Mouse (Mus musculus) midbrain, embryonic 12.5 days (tissue): ENCODE measurements around the gene Fcer2a. TPM values are rescaled to one million over a fixed set of nuclear protein-coding genes. Genes with fewer than 3 reads are reported as not detected.

Source experiments
- ATAC-seq: fragments of 200-750 bp; cut with Nextera tagmentation; 2 replicates; pipeline ENCODE4 v1.8.0; 2017; ENCODE audit warnings: low read depth, moderate TSS enrichment, moderate library complexity; ENCODE audit not compliant: low FRiP score
- H3K27ac ChIP-seq: fragments of 300-500 bp; sonication (generic); replicated peaks from 2 replicates; pipeline ENCODE4 v1.5.1; 2016; ENCODE audit warnings: mild to moderate bottlenecking
- H3K27me3 ChIP-seq: fragments of 300-500 bp; sonication (generic); 2 replicates; pipeline ENCODE4 v1.6.1; 2016; ENCODE audit warnings: mild to moderate bottlenecking
- H3K36me3 ChIP-seq: fragments of 300-500 bp; sonication (generic); 2 replicates; pipeline ENCODE4 v1.6.1; 2016
- H3K4me1 ChIP-seq: fragments of 300-500 bp; sonication (generic); 2 replicates; pipeline ENCODE4 v1.6.1; 2016
- H3K4me2 ChIP-seq: fragments of 300-500 bp; sonication (generic); replicated peaks from 2 replicates; pipeline ENCODE4 v1.6.1; 2016; ENCODE audit warnings: mild to moderate bottlenecking, moderate library complexity
- H3K4me3 ChIP-seq: fragments of 300-500 bp; sonication (generic); 2 replicates; pipeline ENCODE4 v1.5.1; 2016; ENCODE audit warnings: mild to moderate bottlenecking
- H3K9ac ChIP-seq: fragments of 300-500 bp; sonication (generic); replicated peaks from 2 replicates; pipeline ENCODE4 v1.6.1; 2016; ENCODE audit warnings: mild to moderate bottlenecking, moderate library complexity
- H3K9me3 ChIP-seq: fragments of 300-500 bp; sonication (generic); 2 replicates; pipeline ENCODE4 v1.6.1; 2016; ENCODE audit warnings: mild to moderate bottlenecking
- WGBS: fragments of 180-500 bp; shearing (Covaris S2); methylation state at CpG from one replicate; pipeline ENCODE4 v1.1.7; 2016; 5-methylcytosine and 5-hydroxymethylcytosine counted together
- polyA plus RNA-seq: library from polyadenylated mRNA; unstranded; fragments of >200 nt; fragmentation: Nextera tagmentation; extraction: Ambion mirVana; gene quantifications from 2 replicates; pipeline ENCODE4 v1.2.1, GENCODE M21; 2016

The Fcer2a gene
- 0.40 and 0.42 TPM in 2 replicates for polyA plus RNA-seq

- no peak within 1 kb of the TSS for H3K27ac ChIP-seq
- 85% methylated on average over 3 of the region's 3 CpGs for WGBS
- no peak for ATAC-seq
- no peak within 1 kb of the TSS for H3K4me3 ChIP-seq
- H3K4me1 ChIP-seq, result no peaks in the 10 kb centered on the region
- H3K36me3 ChIP-seq, result no peaks in the 10 kb centered on the region
- no peak within 1 kb of the TSS for H3K9ac ChIP-seq
- no peaks in the 10 kb centered on the region for H3K27me3 ChIP-seq
- no peaks in the 10 kb centered on the region for H3K9me3 ChIP-seq
- no peak within 1 kb of the TSS for H3K4me2 ChIP-seq
Measured at GRCm38 (mm10) chr8:3694121-3694520, at the start of gene Fcer2a. Fcer2a (minus strand) TSS chr8:3694175.

GRCm38 (mm10) chr8:3736947-3737346, 43.0 kb upstream of the Fcer2a start:
- no peak overlapping the region for H3K9ac ChIP-seq
- no peak for ATAC-seq
- no peaks in the 10 kb centered on the region for H3K9me3 ChIP-seq
- no peaks in the 10 kb centered on the region for H3K27me3 ChIP-seq
- H3K36me3 ChIP-seq, result no peaks in the 10 kb centered on the region
- 94% methylated on average over 2 of the region's 2 CpGs for WGBS
- H3K4me2 ChIP-seq, result no peak overlapping the region
- H3K4me1 ChIP-seq, result no peaks in the 10 kb centered on the region
- H3K4me3 ChIP-seq, result no peak overlapping the region
- no peak overlapping the region for H3K27ac ChIP-seq

DNA sequence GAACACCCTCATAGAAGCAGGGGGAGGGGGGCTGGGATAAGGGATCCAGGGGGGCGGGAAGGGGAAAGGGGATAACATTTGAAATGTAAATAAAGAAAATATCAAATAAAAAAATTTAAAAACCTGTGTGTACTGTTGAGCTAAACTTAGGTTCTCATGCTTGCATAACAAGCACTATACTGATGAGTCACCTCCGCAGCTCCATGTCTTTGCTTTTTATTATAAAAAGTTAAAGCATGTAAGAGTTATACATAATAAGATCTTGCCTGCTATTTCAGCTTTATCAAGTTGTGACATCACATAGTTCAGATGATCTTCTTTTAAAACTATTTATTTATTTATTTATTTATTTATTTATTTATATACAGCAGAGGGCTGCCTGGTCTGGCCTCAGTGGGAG, 41.6 kb upstream of the Fcer2a start:
- H3K27ac ChIP-seq, result no peak overlapping the region
- no peak overlapping the region for H3K4me3 ChIP-seq
- no peaks in the 10 kb centered on the region for H3K9me3 ChIP-seq
- no peak overlapping the region for H3K4me2 ChIP-seq
- no peak overlapping the region for H3K9ac ChIP-seq
- H3K4me1 ChIP-seq, result no peaks in the 10 kb centered on the region
- no peaks in the 10 kb centered on the region for H3K27me3 ChIP-seq
- H3K36me3 ChIP-seq, result no peaks in the 10 kb centered on the region
- no peak for ATAC-seq
- 91% methylated on average over 2 of the region's 2 CpGs for WGBS

- ATAC-seq, result no peak
- no peak overlapping the region for H3K27ac ChIP-seq
- H3K27me3 ChIP-seq, result no peaks in the 10 kb centered on the region
- 44% methylated on average over 1 of the region's 1 CpGs for WGBS
- H3K4me1 ChIP-seq, result no peaks in the 10 kb centered on the region
- no peaks in the 10 kb centered on the region for H3K9me3 ChIP-seq
- no peak overlapping the region for H3K4me3 ChIP-seq
- H3K36me3 ChIP-seq, result no peaks in the 10 kb centered on the region
- H3K4me2 ChIP-seq, result no peak overlapping the region
- no peak overlapping the region for H3K9ac ChIP-seq
Measured at GRCm38 (mm10) chr8:3734084-3734483, 40.1 kb upstream of the Fcer2a start.

DNA sequence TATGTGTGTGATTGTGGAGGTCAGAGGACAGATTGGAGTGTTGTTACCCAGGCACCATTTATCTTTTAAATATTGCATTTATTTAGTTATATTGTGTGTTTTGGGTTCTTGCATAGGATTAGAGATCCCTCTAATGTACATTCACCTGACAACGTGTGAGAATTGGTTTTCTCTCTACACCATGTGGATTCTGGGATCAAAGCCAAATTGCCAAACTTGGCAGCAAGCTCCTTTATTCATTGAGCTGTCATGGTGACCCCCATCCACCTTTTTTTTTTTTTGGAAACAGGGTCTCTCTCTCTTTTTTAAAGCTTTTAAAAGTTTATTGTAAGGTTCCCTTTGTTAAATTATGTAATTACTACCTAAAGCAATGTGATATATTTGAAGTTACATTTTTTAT, 27.1 kb upstream of the Fcer2a start:
- ATAC-seq, result no peak
- Histone ChIP-seq H3K27me3 (no peaks in the 10 kb centered on the region), H3K9me3 (no peaks in the 10 kb centered on the region), H3K4me2 (no peak overlapping the region), H3K4me3 (no peak overlapping the region), H3K36me3 (no peaks in the 10 kb centered on the region), H3K27ac (no peak overlapping the region), H3K4me1 (no peaks in the 10 kb centered on the region), H3K9ac (no peak overlapping the region)
- 52% methylated on average over 1 of the region's 1 CpGs for WGBS

GRCm38 (mm10) chr8:3720551-3720950, 26.6 kb upstream of the Fcer2a start, which contains the start of gene Clec4g:
Clec4g (minus strand) TSS chr8:3720651.
- Histone ChIP-seq H3K27me3 (no peaks in the 10 kb centered on the region), H3K4me2 (no peak within 1 kb of the TSS), H3K9ac (no peak within 1 kb of the TSS), H3K4me1 (no peaks in the 10 kb centered on the region), H3K9me3 (no peaks in the 10 kb centered on the region), H3K4me3 (no peak within 1 kb of the TSS), H3K27ac (no peak within 1 kb of the TSS), H3K36me3 (no peaks in the 10 kb centered on the region)
- WGBS, result 82% methylated on average over 5 of the region's 5 CpGs
- no peak for ATAC-seq

GRCm38 (mm10) chr8:3718559-3718958, 24.6 kb upstream of the Fcer2a start:
- H3K4me1 ChIP-seq, result no peaks in the 10 kb centered on the region
- no peaks in the 10 kb centered on the region for H3K9me3 ChIP-seq
- no peaks in the 10 kb centered on the region for H3K36me3 ChIP-seq
- no peak overlapping the region for H3K9ac ChIP-seq
- ATAC-seq, result peak; percentile 72; the same call in 1 of the 2 replicates
- 20% methylated on average over 14 of the region's 14 CpGs for WGBS
- H3K27ac ChIP-seq, result no peak overlapping the region
- H3K27me3 ChIP-seq, result no peaks in the 10 kb centered on the region
- H3K4me2 ChIP-seq, result no peak overlapping the region
- no peak overlapping the region for H3K4me3 ChIP-seq

DNA sequence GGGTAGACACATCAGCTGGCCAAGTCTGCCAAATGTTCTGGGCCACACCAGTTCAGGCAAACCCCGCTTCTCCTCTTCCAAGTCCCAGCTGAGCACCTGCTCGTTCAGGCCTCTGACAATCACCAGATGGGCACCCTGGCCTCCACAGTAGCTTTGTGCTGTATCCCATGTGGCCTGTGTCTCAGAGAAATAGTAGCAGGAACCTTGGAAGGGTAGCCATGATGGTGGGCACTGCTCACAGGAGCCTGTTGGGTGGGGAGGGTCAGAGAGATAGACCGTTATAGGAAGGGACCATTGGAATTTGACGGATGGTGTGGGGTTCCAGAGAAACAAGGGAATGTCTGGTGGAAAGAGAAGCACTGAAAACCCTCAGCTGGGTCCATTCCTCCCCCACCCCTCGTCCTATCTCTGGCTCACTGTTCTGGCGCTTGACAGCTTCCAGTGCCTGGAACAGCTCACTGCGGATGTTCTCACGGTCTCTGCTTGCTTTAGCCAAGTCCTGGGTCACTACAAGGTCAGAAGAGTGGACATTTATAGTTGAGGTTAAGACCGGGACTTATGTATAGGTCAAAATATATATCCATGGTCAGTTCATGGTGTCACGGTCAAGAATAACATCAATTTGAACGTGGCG, 23.5 kb upstream of the Fcer2a start:
- H3K4me1 ChIP-seq, result no peaks in the 10 kb centered on the region
- H3K4me2 ChIP-seq, result no peak overlapping the region
- H3K4me3 ChIP-seq, result no peak overlapping the region
- no peaks in the 10 kb centered on the region for H3K36me3 ChIP-seq
- no peak for ATAC-seq
- H3K27ac ChIP-seq, result no peak overlapping the region
- 86% methylated on average over 12 of the region's 12 CpGs for WGBS
- no peak overlapping the region for H3K9ac ChIP-seq
- H3K27me3 ChIP-seq, result no peaks in the 10 kb centered on the region
- H3K9me3 ChIP-seq, result no peaks in the 10 kb centered on the region

- no peak overlapping the region for H3K4me2 ChIP-seq
- no peaks in the 10 kb centered on the region for H3K9me3 ChIP-seq
- no peak overlapping the region for H3K9ac ChIP-seq
- H3K27ac ChIP-seq, result no peak overlapping the region
- H3K36me3 ChIP-seq, result no peaks in the 10 kb centered on the region
- H3K4me1 ChIP-seq, result no peaks in the 10 kb centered on the region
- no peak overlapping the region for H3K4me3 ChIP-seq
- WGBS, result 68% methylated on average over 2 of the region's 2 CpGs
- ATAC-seq, result no peak
- H3K27me3 ChIP-seq, result no peaks in the 10 kb centered on the region
Measured at GRCm38 (mm10) chr8:3711646-3712045, 17.7 kb upstream of the Fcer2a start.

DNA sequence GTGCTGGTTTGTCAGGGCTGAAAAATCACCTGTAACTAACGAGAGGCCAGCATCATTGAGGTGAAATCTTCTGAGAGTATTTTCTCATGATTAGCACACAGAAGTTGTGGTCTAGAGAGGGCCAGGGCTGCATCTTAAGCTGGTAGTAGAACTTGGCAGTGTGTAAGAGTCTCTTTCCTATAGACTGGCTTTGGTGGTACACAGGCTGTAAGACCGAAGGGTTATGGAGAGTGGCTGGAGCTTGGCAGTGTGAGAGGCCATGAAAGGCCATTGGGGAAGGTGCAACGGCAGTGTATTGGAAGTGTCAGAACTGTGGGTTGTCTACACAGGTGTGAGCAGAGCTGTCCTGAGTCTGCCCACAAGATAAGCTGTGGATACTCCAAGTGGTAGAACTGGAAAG, 16.3 kb upstream of the Fcer2a start:
- Histone ChIP-seq H3K4me3 (no peak overlapping the region), H3K4me2 (no peak overlapping the region), H3K4me1 (no peaks in the 10 kb centered on the region), H3K9me3 (no peaks in the 10 kb centered on the region), H3K9ac (no peak overlapping the region), H3K27ac (no peak overlapping the region), H3K36me3 (no peaks in the 10 kb centered on the region), H3K27me3 (no peaks in the 10 kb centered on the region)
- WGBS, result 83% methylated on average over 3 of the region's 3 CpGs
- no peak for ATAC-seq

DNA sequence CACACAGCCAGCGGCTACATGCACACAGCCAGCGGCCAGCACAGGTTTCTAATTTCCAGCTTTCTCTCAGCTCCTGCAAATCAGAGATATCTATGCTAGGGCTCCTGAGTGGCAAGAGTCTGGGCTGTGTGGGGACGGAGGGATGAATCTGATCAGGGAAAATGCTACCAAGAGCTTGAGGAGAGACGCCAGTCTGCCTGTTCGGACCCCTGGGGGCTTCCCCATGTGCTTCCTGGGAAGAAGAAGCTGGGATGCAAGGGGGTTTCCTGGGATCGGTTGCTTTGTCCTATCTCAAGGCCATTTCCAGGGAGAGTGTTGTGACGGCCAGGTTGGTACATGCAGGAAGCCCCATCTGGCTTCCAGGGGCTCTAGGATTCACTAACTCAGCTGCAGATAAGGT, 13.6 kb upstream of the Fcer2a start:
- Histone ChIP-seq H3K27ac (no peak overlapping the region), H3K9me3 (no peaks in the 10 kb centered on the region), H3K36me3 (no peaks in the 10 kb centered on the region), H3K27me3 (no peaks in the 10 kb centered on the region), H3K4me3 (no peak overlapping the region), H3K9ac (no peak overlapping the region), H3K4me2 (no peak overlapping the region), H3K4me1 (no peaks in the 10 kb centered on the region)
- no peak for ATAC-seq
- 71% methylated on average over 7 of the region's 7 CpGs for WGBS

DNA sequence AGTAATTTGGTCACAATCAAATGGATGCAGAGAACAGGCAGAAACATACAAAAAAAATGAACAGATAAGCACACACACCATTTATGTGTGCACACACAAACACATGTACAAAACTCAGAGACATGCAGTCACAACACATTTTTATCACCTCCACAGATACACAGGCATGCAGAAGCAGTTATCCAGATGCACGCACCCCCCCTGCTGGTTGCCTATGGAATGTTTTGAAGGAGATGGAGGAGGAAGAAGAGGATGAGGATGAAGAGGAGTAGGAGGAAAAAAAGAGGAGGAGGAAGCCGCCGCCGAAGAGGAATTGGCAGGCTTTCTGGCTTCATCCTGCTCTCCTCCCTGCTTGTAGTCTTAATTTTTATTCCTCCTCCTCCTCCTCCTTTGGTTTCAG, 11.7 kb upstream of the Fcer2a start:
- no peak for ATAC-seq
- no peak overlapping the region for H3K9ac ChIP-seq
- no peaks in the 10 kb centered on the region for H3K4me1 ChIP-seq
- no peaks in the 10 kb centered on the region for H3K27me3 ChIP-seq
- 64% methylated on average over 4 of the region's 4 CpGs for WGBS
- H3K4me2 ChIP-seq, result no peak overlapping the region
- H3K4me3 ChIP-seq, result no peak overlapping the region
- H3K9me3 ChIP-seq, result no peaks in the 10 kb centered on the region
- no peak overlapping the region for H3K27ac ChIP-seq
- no peaks in the 10 kb centered on the region for H3K36me3 ChIP-seq

GRCm38 (mm10) chr8:3701491-3701890, 7.5 kb upstream of the Fcer2a start:
- 90% methylated on average over 1 of the region's 1 CpGs for WGBS
- ATAC-seq, result no peak
- H3K4me1 ChIP-seq, result no peaks in the 10 kb centered on the region
- H3K27me3 ChIP-seq, result no peaks in the 10 kb centered on the region
- no peak overlapping the region for H3K9ac ChIP-seq
- no peaks in the 10 kb centered on the region for H3K9me3 ChIP-seq
- no peak overlapping the region for H3K4me2 ChIP-seq
- H3K4me3 ChIP-seq, result no peak overlapping the region
- H3K27ac ChIP-seq, result no peak overlapping the region
- H3K36me3 ChIP-seq, result no peaks in the 10 kb centered on the region
